Mouse (Mus musculus) testis, adult 2 months (tissue): ENCODE results near the gene Defb36. TPM values are rescaled to one million over a fixed set of nuclear protein-coding genes. Genes with fewer than 3 reads are reported as not detected.

Experiments
- H3K27ac ChIP-seq: fragments of 200-500 bp; 2 replicates; pipeline ENCODE4 v1.5.1; 2012; ENCODE audit warnings: low read depth, low read length; ENCODE audit not compliant: control insufficient read depth, insufficient read depth
- H3K27me3 ChIP-seq: fragments of 200-500 bp; 2 replicates; pipeline ENCODE4 v1.6.1; 2012; ENCODE audit warnings: mild to moderate bottlenecking, low read length, moderate library complexity; ENCODE audit not compliant: control insufficient read depth, insufficient read depth
- H3K36me3 ChIP-seq: fragments of 200-500 bp; 2 replicates; pipeline ENCODE4 v1.6.1; 2012; ENCODE audit warnings: mild to moderate bottlenecking, low read length; ENCODE audit not compliant: control insufficient read depth, insufficient read depth
- H3K4me1 ChIP-seq: fragments of 200-500 bp; 2 replicates; pipeline ENCODE4 v1.6.1; 2012; ENCODE audit warnings: low read length; ENCODE audit not compliant: control insufficient read depth, insufficient read depth
- H3K4me3 ChIP-seq: fragments of 200-500 bp; 2 replicates; pipeline ENCODE4 v1.5.1; 2012; ENCODE audit warnings: low read depth, mild to moderate bottlenecking, low read length, moderate library complexity, mixed read lengths; ENCODE audit not compliant: control insufficient read depth
- CTCF ChIP-seq: fragments of 200-500 bp; IDR thresholded peaks from 2 replicates; pipeline ENCODE4 v1.5.1; 2012; ENCODE audit warnings: low read depth, mild to moderate bottlenecking, inconsistent platforms, low read length, moderate library complexity; ENCODE audit not compliant: control insufficient read depth, insufficient read depth, insufficient replicate concordance
- POLR2A ChIP-seq: fragments of 200-500 bp; IDR thresholded peaks from 2 replicates; pipeline ENCODE4 v1.6.1; 2012; ENCODE audit warnings: low read depth, mild to moderate bottlenecking, inconsistent platforms, low read length, moderate library complexity; ENCODE audit not compliant: control insufficient read depth
- polyA plus RNA-seq: library from polyadenylated mRNA; depleted of rRNA; stranded (reverse); fragments of >200 nt; gene quantifications from 2 replicates; pipeline ENCODE4 v1.2.3, GENCODE M21; 2012; rRNA removed

The Defb36 gene
- polyA plus RNA-seq, 1 experiment, result 129 TPM

DNA sequence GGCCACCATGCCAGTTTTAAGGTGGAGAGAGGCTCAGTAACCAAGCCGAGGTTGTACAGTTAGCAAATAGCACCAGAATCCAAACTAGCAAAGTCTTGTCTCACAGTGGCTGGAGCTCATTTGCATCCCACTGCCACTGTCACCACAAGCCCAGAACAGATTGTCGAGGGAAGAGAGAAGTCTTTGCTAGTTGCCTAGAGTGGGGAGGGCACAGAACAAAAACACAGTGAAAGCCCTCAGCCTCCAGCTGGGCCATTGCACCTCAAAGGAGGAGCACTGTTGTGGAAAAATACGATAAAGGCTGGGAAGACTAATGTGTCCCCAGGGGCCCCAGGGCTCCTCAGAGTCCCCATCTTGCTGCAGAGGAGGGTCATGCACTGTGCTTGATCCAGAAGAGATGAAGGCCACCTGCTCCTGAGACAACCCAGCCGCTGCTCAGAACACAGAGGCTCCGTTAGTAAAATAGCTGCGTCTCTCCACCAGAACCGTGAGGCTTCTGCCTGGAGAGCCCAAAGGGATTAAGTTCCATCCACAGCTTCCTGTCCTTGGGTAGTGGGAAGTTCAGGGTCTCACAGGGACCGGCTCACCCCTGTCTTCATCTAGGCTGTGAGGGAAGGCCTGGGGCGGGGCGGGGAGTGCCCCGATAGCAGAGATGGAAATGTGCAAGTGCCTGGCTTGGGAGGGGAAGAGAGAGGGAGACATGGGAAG lies 35.4 kb downstream of the Defb36 start:
- H3K4me1 ChIP-seq, result peaks cover 2% of the 10 kb centered on the region
- peak overlapping the region; percentile 51 for H3K27ac ChIP-seq
- no peak for TF ChIP-seq POLR2A
- no peak for TF ChIP-seq CTCF
- H3K27me3 ChIP-seq, result no peaks in the 10 kb centered on the region
- no peaks in the 10 kb centered on the region for H3K36me3 ChIP-seq
- no peak overlapping the region for H3K4me3 ChIP-seq

DNA sequence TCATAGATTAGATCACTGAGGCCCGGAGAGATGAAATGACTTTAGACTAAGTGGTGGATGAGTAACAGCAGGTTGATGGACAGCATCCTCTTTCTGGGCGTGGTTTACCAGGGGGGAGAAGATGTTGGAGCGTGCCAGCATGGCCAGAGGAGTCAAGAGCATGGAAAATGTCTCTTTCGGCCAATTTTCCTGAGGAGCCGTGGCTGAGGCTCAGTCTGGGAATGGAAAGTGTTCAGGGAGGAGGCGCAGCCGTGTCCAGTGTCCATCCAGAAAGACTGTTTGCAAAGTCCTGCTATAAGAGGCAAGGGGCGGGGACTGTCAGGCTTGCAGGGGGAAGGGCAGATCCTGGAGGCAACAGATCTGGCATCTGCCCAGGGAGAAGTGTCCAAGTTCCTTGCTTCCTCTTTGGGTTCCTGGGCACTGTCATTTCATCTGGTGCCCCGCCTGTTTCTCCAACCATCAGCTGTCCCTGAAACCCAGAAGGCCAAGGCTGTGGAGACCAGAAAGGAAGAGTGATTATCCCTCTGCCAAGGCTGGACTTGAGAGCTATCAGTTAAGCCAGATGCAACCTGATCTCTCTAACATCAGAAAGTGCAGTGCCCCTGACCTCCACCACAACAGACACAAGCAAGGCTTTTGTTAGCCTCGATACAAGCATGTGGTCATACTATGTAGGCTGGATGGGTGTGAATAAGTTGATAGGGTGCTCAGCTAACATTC lies 48.9 kb downstream of the Defb36 start:
- Histone ChIP-seq H3K4me1 (peaks cover 8% of the 10 kb centered on the region), H3K27me3 (no peaks in the 10 kb centered on the region), H3K4me3 (peak overlapping the region; percentile 73), H3K27ac (peak overlapping the region; percentile 44), H3K36me3 (no peaks in the 10 kb centered on the region)
- no peak for TF ChIP-seq CTCF
- TF ChIP-seq POLR2A, result no peak

GRCm38 (mm10) chr2:152653874-152654715 lies 50.0 kb downstream of the Defb36 start:
- Histone ChIP-seq H3K27me3 (no peaks in the 10 kb centered on the region), H3K4me1 (peaks cover 8% of the 10 kb centered on the region), H3K27ac (no peak overlapping the region; the same call in 1 of the 2 replicates), H3K4me3 (peak overlapping the region; percentile 69), H3K36me3 (no peaks in the 10 kb centered on the region)
- TF ChIP-seq CTCF (no peak), POLR2A (no peak)

- no peak for TF ChIP-seq POLR2A
- peak; percentile 38; the same call in 1 of the 2 replicates for TF ChIP-seq CTCF
- H3K4me1 ChIP-seq, result peaks cover 8% of the 10 kb centered on the region
- no peak overlapping the region for H3K4me3 ChIP-seq
- no peak overlapping the region for H3K27ac ChIP-seq
- H3K36me3 ChIP-seq, result no peaks in the 10 kb centered on the region
- no peaks in the 10 kb centered on the region for H3K27me3 ChIP-seq
These were observed 53.3 kb downstream of the Defb36 start for GRCm38 (mm10) chr2:152657398-152657797.

DNA sequence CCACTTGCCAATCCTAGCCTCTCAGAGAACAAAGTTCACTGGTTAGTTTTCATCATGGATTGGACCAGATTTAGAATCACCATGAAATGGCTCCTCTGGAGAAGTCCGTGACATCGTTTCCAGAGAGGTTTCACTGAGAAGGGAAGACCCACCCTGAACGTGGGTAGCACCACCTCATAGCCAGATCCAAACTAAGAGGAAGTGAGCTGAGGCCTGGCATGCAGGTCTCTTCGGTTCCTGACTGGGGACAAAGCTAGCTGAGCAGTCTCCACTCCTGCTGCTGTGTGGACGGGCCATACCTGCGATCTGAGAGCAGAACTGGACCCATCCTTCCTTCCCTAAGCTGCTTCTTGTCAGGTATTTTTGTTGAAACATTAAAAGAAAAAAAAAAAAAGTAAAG lies 57.0 kb downstream of the Defb36 start:
- H3K27me3 ChIP-seq, result no peaks in the 10 kb centered on the region
- peaks cover 6% of the 10 kb centered on the region for H3K4me1 ChIP-seq
- H3K4me3 ChIP-seq, result no peak overlapping the region
- no peak for TF ChIP-seq CTCF
- TF ChIP-seq POLR2A, result no peak
- H3K36me3 ChIP-seq, result no peaks in the 10 kb centered on the region
- no peak overlapping the region for H3K27ac ChIP-seq

Other genes with a start within 250 kb of the Defb36 start
- gene Nrsn2, start 227.7 kb upstream of the Defb36 start, polyA plus RNA-seq, result 0.85 and 0.97 TPM in 2 replicates
- gene Sox12, start 206.3 kb upstream of the Defb36 start, polyA plus RNA-seq, result 5.9 and 6.2 TPM in 2 replicates
- gene Zcchc3, start 189.3 kb upstream of the Defb36 start, polyA plus RNA-seq, result 2.5 and 2.8 TPM in 2 replicates
- 54.7 and 73.0 TPM in 2 replicates for gene 6820408C15Rik, start 188.7 kb upstream of the Defb36 start, polyA plus RNA-seq
- gene Defb23, start 139.7 kb upstream of the Defb36 start, polyA plus RNA-seq, result 1.4 TPM in 1 of 2 replicates, not detected in the other
- gene Defb20, start 127.3 kb upstream of the Defb36 start, polyA plus RNA-seq, result 0.28 and 0.52 TPM in 2 replicates
- 7.6 TPM in 1 of 2 replicates, not detected in the other for gene Defb22, start 114.2 kb upstream of the Defb36 start, polyA plus RNA-seq
- gene Defb26, start 92.6 kb upstream of the Defb36 start, polyA plus RNA-seq, result 4.3 TPM in 1 of 2 replicates, not detected in the other
- 108 TPM in 1 of 2 replicates, not detected in the other for gene Defb28, start 86.1 kb upstream of the Defb36 start, polyA plus RNA-seq
- gene Defb29, start 64.2 kb upstream of the Defb36 start, polyA plus RNA-seq, result not detected in 2 replicates
- not detected in 2 replicates for gene Gm17416, start 35.0 kb upstream of the Defb36 start, polyA plus RNA-seq
- gene Defb21, start 31.6 kb upstream of the Defb36 start, polyA plus RNA-seq, result 4.1 and 4.5 TPM in 2 replicates
- gene Defb19, start 24.0 kb upstream of the Defb36 start, polyA plus RNA-seq, result 710 and 946 TPM in 2 replicates
- 16.3 and 25.5 TPM in 2 replicates for gene Defb45, start 4.9 kb upstream of the Defb36 start, polyA plus RNA-seq
- not detected in 2 replicates for gene Defb25, start 18.7 kb downstream of the Defb36 start, polyA plus RNA-seq
- 1.2 and 1.7 TPM in 2 replicates for gene Rem1, start 22.6 kb downstream of the Defb36 start, polyA plus RNA-seq
- 84.1 and 84.7 TPM in 2 replicates for gene H13, start 65.1 kb downstream of the Defb36 start, polyA plus RNA-seq
- gene Mcts2, start 82.7 kb downstream of the Defb36 start, polyA plus RNA-seq, result 41.8 and 43.6 TPM in 2 replicates
- gene Id1, start 131.9 kb downstream of the Defb36 start, polyA plus RNA-seq, result 5.5 and 12.8 TPM in 2 replicates
- gene Cox4i2, start 149.8 kb downstream of the Defb36 start, polyA plus RNA-seq, result 0.32 and 0.85 TPM in 2 replicates
- 74.9 and 80.8 TPM in 2 replicates for gene Bcl2l1, start 227.4 kb downstream of the Defb36 start, polyA plus RNA-seq
- 8.2 and 9.0 TPM in 2 replicates for gene Tpx2, start 243.6 kb downstream of the Defb36 start, polyA plus RNA-seq